Mouse (Mus musculus): ENCODE results near the gene Bco2. TPM values are rescaled to one million over a fixed set of nuclear protein-coding genes. Genes with fewer than 3 reads are reported as not detected.

The Bco2 gene
- total RNA-seq, 1 experiment: 0.22 TPM

DNA sequence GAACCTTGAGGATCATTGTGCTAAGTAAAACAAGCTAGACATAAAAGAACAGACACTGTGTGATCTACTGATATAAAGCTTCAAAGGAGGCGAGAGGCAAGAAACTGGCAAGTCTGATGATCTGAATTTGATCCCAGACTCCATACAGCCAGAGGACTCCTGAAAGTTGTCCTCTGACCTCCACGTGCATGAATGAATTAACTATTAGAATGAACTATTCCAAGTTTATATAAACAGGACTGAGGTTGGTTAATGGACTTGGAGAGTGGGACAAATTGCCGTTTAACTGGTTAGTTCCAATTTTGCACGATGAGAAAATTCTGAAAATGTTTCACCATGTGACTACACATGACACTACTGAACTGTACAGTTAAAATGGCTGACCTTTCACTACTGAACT is 6.0 kb downstream of the Bco2 start:
- Histone ChIP-seq H3K27ac (ENCODE audit: insufficient read depth, low read depth, low read length, poor library complexity, severe bottlenecking) (no peak overlapping the region), H3K4me3 (ENCODE audit: insufficient read depth in 1 of 2, low read depth in 1 of 2, low read length in 2 of 2, poor library complexity in 1 of 2, severe bottlenecking in 1 of 2) (no peak overlapping the region), H3K9me3 (ENCODE audit: control insufficient read depth, insufficient read depth, low read depth, low read length) (no peaks in the 10 kb centered on the region), H3K9ac (ENCODE audit: insufficient read depth, low read depth, low read length, poor library complexity, severe bottlenecking) (no peak overlapping the region), H3K36me3 (ENCODE audit: control insufficient read depth, insufficient read depth, low read length, poor library complexity, severe bottlenecking) (no peaks in the 10 kb centered on the region), H3K4me1 (ENCODE audit: control insufficient read depth in 2 of 2, insufficient read depth in 2 of 2, low read length in 2 of 2, poor library complexity in 1 of 2) (no peaks in the 10 kb centered on the region)
- no peak for TF ChIP-seq ZNF384 (IDR thresholded peaks at IDR 0.05; ENCODE audit: low read depth, low read length)
- no peak for TF ChIP-seq ZC3H11A (IDR thresholded peaks at IDR 0.05; ENCODE audit: borderline replicate concordance, low read depth, low read length)
- no peak for TF ChIP-seq MAFK (IDR thresholded peaks at IDR 0.05; ENCODE audit: insufficient read depth, low read depth, low read length)
- TF ChIP-seq HCFC1 (IDR thresholded peaks at IDR 0.05; ENCODE audit: borderline replicate concordance, insufficient read depth, low read length): no peak
- no peak for TF ChIP-seq CHD2 (IDR thresholded peaks at IDR 0.05; ENCODE audit: low read depth, low read length)
- in situ Hi-C loops (cut with MboI; ENCODE audit: low sequenced_read_pairs in 2 of 2, unreplicated experiment in 2 of 2): no loop called here
- no peak for DNase-seq (ENCODE audit: low read depth, low spot score)

GRCm38 (mm10) chr9:50547859-50548478 is 7.0 kb downstream of the Bco2 start:
- Histone ChIP-seq H3K4me1 (ENCODE audit: control insufficient read depth in 2 of 2, insufficient read depth in 2 of 2, low read length in 2 of 2, poor library complexity in 1 of 2) (no peaks in the 10 kb centered on the region), H3K4me3 (ENCODE audit: insufficient read depth in 1 of 2, low read depth in 1 of 2, low read length in 2 of 2, poor library complexity in 1 of 2, severe bottlenecking in 1 of 2) (no peak overlapping the region), H3K9me3 (ENCODE audit: control insufficient read depth, insufficient read depth, low read depth, low read length) (no peaks in the 10 kb centered on the region), H3K9ac (ENCODE audit: insufficient read depth, low read depth, low read length, poor library complexity, severe bottlenecking) (no peak overlapping the region), H3K36me3 (ENCODE audit: control insufficient read depth, insufficient read depth, low read length, poor library complexity, severe bottlenecking) (no peaks in the 10 kb centered on the region), H3K27ac (ENCODE audit: insufficient read depth, low read depth, low read length, poor library complexity, severe bottlenecking) (no peak overlapping the region)
- TF ChIP-seq HCFC1 (IDR thresholded peaks at IDR 0.05; ENCODE audit: borderline replicate concordance, insufficient read depth, low read length): no peak
- TF ChIP-seq MAFK (IDR thresholded peaks at IDR 0.05; ENCODE audit: insufficient read depth, low read depth, low read length): no peak
- no peak for TF ChIP-seq CHD2 (IDR thresholded peaks at IDR 0.05; ENCODE audit: low read depth, low read length)
- TF ChIP-seq ZNF384 (IDR thresholded peaks at IDR 0.05; ENCODE audit: low read depth, low read length): no peak
- no peak for TF ChIP-seq ZC3H11A (IDR thresholded peaks at IDR 0.05; ENCODE audit: borderline replicate concordance, low read depth, low read length)
- no peak for DNase-seq (ENCODE audit: low read depth, low spot score)
- in situ Hi-C loops (cut with MboI; ENCODE audit: low sequenced_read_pairs in 2 of 2, unreplicated experiment in 2 of 2): no loop called here

- Histone ChIP-seq H3K9me3 (ENCODE audit: control insufficient read depth, insufficient read depth, low read depth, low read length) (no peaks in the 10 kb centered on the region), H3K4me1 (ENCODE audit: control insufficient read depth in 2 of 2, insufficient read depth in 2 of 2, low read length in 2 of 2, poor library complexity in 1 of 2) (no peaks in the 10 kb centered on the region), H3K4me3 (ENCODE audit: insufficient read depth in 1 of 2, low read depth in 1 of 2, low read length in 2 of 2, poor library complexity in 1 of 2, severe bottlenecking in 1 of 2) (no peak overlapping the region), H3K27ac (ENCODE audit: insufficient read depth, low read depth, low read length, poor library complexity, severe bottlenecking) (no peak overlapping the region), H3K36me3 (ENCODE audit: control insufficient read depth, insufficient read depth, low read length, poor library complexity, severe bottlenecking) (no peaks in the 10 kb centered on the region), H3K9ac (ENCODE audit: insufficient read depth, low read depth, low read length, poor library complexity, severe bottlenecking) (no peak overlapping the region)
- in situ Hi-C loops (cut with MboI; ENCODE audit: low sequenced_read_pairs in 2 of 2, unreplicated experiment in 2 of 2): no loop called here
- no peak for DNase-seq (ENCODE audit: low read depth, low spot score)
- TF ChIP-seq ZNF384 (IDR thresholded peaks at IDR 0.05; ENCODE audit: low read depth, low read length) (no peak), HCFC1 (IDR thresholded peaks at IDR 0.05; ENCODE audit: borderline replicate concordance, insufficient read depth, low read length) (no peak), CHD2 (IDR thresholded peaks at IDR 0.05; ENCODE audit: low read depth, low read length) (no peak), MAFK (IDR thresholded peaks at IDR 0.05; ENCODE audit: insufficient read depth, low read depth, low read length) (no peak), ZC3H11A (IDR thresholded peaks at IDR 0.05; ENCODE audit: borderline replicate concordance, low read depth, low read length) (no peak)
Measured at GRCm38 (mm10) chr9:50542401-50542800, 12.6 kb downstream of the Bco2 start.

DNA sequence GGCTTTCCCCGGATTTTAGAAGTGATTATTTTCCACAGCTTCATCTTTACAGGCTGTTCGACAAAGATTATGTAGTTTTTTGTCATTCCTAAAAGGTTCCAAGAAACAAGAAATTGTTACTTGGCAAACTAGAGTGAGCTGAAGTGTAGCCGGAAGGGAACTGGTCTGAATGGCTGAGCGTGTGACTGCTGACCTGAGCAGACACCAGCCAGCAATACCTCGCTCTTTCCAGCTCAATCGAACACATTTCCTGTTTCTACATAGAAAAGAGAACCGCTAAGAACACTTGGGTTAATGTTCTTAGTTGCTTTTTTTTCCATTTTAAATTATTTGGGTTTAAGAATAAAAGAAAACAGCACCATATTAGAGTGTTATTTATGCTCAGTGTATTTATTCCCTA is 14.8 kb downstream of the Bco2 start:
- H3K27ac ChIP-seq (ENCODE audit: insufficient read depth, low read depth, low read length, poor library complexity, severe bottlenecking): no peak overlapping the region
- H3K4me3 ChIP-seq (ENCODE audit: insufficient read depth in 1 of 2, low read depth in 1 of 2, low read length in 2 of 2, poor library complexity in 1 of 2, severe bottlenecking in 1 of 2): no peak overlapping the region
- H3K9me3 ChIP-seq (ENCODE audit: control insufficient read depth, insufficient read depth, low read depth, low read length): no peaks in the 10 kb centered on the region
- DNase-seq (ENCODE audit: low read depth, low spot score): no peak
- no peaks in the 10 kb centered on the region for H3K36me3 ChIP-seq (ENCODE audit: control insufficient read depth, insufficient read depth, low read length, poor library complexity, severe bottlenecking)
- TF ChIP-seq MAFK (IDR thresholded peaks at IDR 0.05; ENCODE audit: insufficient read depth, low read depth, low read length): no peak
- no peak for TF ChIP-seq ZC3H11A (IDR thresholded peaks at IDR 0.05; ENCODE audit: borderline replicate concordance, low read depth, low read length)
- no peak for TF ChIP-seq CHD2 (IDR thresholded peaks at IDR 0.05; ENCODE audit: low read depth, low read length)
- no peak for TF ChIP-seq HCFC1 (IDR thresholded peaks at IDR 0.05; ENCODE audit: borderline replicate concordance, insufficient read depth, low read length)
- no peak for TF ChIP-seq ZNF384 (IDR thresholded peaks at IDR 0.05; ENCODE audit: low read depth, low read length)
- H3K4me1 ChIP-seq (ENCODE audit: control insufficient read depth in 2 of 2, insufficient read depth in 2 of 2, low read length in 2 of 2, poor library complexity in 1 of 2): no peaks in the 10 kb centered on the region
- in situ Hi-C loops (cut with MboI; ENCODE audit: low sequenced_read_pairs in 2 of 2, unreplicated experiment in 2 of 2): no loop called here
- no peak overlapping the region for H3K9ac ChIP-seq (ENCODE audit: insufficient read depth, low read depth, low read length, poor library complexity, severe bottlenecking)

All from ES-E14 (cell line).